8 mouse cellular contexts compared by ENCODE assay signal in the genomic region with DNA sequence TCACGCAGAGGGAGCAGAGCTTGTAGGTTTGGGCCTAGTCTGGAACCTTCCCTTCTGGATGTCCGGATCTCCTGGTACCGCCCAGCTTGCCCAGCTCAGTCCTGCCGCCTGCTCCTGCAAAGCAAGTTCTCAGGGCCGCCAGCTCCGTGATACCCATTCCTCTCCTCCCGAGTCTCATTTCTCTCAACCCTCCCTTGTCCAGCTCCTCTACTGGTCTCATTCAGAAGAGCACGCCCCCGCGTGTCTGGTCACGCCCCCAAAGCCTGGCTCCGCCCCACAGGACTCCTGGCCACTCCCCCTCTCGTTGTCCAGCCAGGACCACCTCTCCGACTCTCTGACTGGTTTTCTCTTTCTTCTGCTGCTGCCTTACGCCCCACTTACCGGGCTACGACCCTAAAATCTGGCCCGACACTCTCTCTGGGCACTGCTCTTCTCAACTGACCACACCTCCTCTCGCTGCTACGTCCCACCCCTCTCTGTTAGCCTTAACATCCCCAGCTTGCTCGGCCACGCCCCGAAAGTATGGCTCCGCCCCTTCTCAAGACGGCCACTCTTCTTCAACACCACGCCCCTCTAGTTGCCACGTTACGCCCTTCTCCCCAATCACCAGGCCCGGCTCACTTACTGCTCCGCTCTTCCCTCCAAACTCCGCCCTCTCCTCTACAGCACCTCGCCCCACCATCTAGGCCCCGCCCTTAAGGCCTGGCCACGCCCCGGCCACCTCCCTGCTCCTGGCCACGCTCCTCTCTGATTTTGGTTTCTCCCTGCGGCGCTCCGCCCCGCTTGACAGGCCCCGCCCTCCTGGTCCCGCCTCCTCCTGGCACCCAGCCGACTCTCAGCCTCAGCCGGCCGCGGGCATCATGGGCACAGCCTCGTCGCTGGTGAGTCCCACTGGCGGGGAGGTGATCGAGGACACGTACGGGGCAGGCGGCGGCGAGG. TPM values are rescaled to one million over a fixed set of nuclear protein-coding genes. Genes with fewer than 3 reads are reported as not detected.
DNase-seq lines count a peak whose midpoint lies in the region; ATAC-seq and TF ChIP-seq lines count a peak whose summit lies in the region.

Gene Nphp3 (plus strand): TSS at position 624 of the 939 bp plus-strand sequence.

- POLR2A ChIA-PET in Patski (lab: Charles Lee): no interaction called here

- H3K27ac ChIP-seq in hindbrain, embryonic 13.5 days: peak within 1 kb of the TSS; percentile 87

- peaks cover 13% of the 10 kb centered on the region for H3K27me3 ChIP-seq in Patski
- H3K27me3 ChIP-seq in hindbrain, embryonic 13.5 days: peaks cover 6% of the 10 kb centered on the region; the same call in 1 of the 2 replicates

- peak; percentile 95 for ATAC-seq in Patski
- ATAC-seq in hindbrain, embryonic 13.5 days (ENCODE audit: low FRiP score): peak; percentile 98

- H3K9me3 ChIP-seq in hindbrain, embryonic 13.5 days: no peaks in the 10 kb centered on the region

- peaks cover 19% of the 10 kb centered on the region for H3K4me1 ChIP-seq in hindbrain, embryonic 13.5 days (replicated peaks)

- DNase-seq in Patski (ENCODE audit: low read depth, low spot score): peak; percentile 97
- DNase-seq in cerebellum, postnatal 14 days: peak; percentile 99 to 100
- peak; percentile 98 to 99 for DNase-seq in frontal cortex, postnatal 14 days (ENCODE audit: low spot score in 2 of 2)
- peak; percentile 94 to 96 for DNase-seq in layer of hippocampus, postnatal 25 days (ENCODE audit: extremely low spot score in 1 of 2, low spot score in 1 of 2)
- peak; percentile 100 for DNase-seq in lung, postnatal 25 days (ENCODE audit: low spot score)
- peak; percentile 99 for DNase-seq in retina, embryonic 14.5 days (ENCODE audit: low spot score)
- peak; percentile 99 for DNase-seq in thymus, postnatal 4 days

- CTCF ChIA-PET in Patski (lab: Charles Lee): interaction anchor here (0.8 to 1.1 kb wide), 4 partner anchors 377 to 512 kb away, joined by 3 to 4 read pairs (median 3); no protein-coding TSS in a partner anchor

- H3K36me3 ChIP-seq in hindbrain, embryonic 13.5 days: 0 out of 2 replicates have a peak, but pooled peaks cover 3% of the 10 kb centered on the region

- 1% methylated on average over 55 of the region's 55 CpGs for WGBS in hindbrain, embryonic 13.5 days

- H3K4me2 ChIP-seq in hindbrain, embryonic 13.5 days: peak within 1 kb of the TSS; percentile 65

- TF ChIP-seq CTCF in Patski (IDR thresholded peaks at IDR 0.05): no peak

- H3K9ac ChIP-seq in hindbrain, embryonic 13.5 days: peak within 1 kb of the TSS; percentile 77

- in situ Hi-C loops in Patski (cut with MboI; ENCODE audit: low pct_unique_long_range_greater_than_20kb): loop anchor here (25.0 kb wide), 1 partner anchor 640 kb away; the partner anchor contains the start of gene Cdv3

- H3K4me3 ChIP-seq in hindbrain, embryonic 13.5 days: peak within 1 kb of the TSS; percentile 64

RNA-seq across cellular contexts. Expression of gene Nphp3, which starts in this region (rescaled TPM):
- 4.2 TPM for polyA plus RNA-seq in Patski (2021)
- polyA plus RNA-seq in hindbrain, embryonic 13.5 days (2015; fragmentation: Nextera tagmentation; extraction: Ambion mirVana): 2.9 and 3.9 TPM in 2 replicates
- total RNA-seq in layer of hippocampus, postnatal 25 days (2021): 1 to 10 TPM; 5.5 to 8.9 TPM

Comparison
In these comparisons a context has a peak if more than half of its experiments do, and no peak if none do; other contexts are left out.
1. Peak in every context shown above with its lines: DNase-seq, ATAC-seq, H3K4me3 ChIP-seq and H3K27ac ChIP-seq.